Mouse (Mus musculus) forelimb bud, embryonic 11.5 days (tissue): ENCODE measurements around the gene Ugt1a5.
"Not testable (repeated sequence)": the region's sequence is repeated elsewhere in the genome, so short reads cannot be mapped to it uniquely, and the experiment has no call there.

Source experiments
- DNase-seq: peaks from one replicate; pipeline ENCODE4 v3.0.0-alpha.2; 2012; ENCODE audit warnings: low read depth, low spot score

Ugt1a5 gene

DNA sequence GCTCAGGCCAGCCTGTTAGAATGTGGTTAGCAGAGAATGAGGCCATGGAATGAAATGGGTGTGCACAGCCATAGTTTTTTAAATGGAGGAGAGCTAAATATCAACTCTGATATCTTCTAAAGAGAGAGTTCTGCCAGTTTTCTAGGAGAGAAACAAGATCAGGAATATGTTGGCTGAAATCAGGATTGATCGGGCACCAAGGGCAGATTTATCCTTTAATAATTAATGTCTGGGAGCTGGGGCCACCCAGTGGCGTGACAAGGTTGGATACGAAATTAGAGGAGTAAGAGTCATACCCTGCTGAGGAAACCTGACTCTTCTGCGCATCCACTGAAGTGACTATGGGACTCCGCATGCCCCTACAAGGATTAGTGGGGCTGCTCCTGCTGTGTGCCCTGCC, at the start of gene Ugt1a5:
TSS of gene Ugt1a5 (plus strand) at position 302 of the 400 bp plus-strand sequence.
- DNase-seq: no peak

DNA sequence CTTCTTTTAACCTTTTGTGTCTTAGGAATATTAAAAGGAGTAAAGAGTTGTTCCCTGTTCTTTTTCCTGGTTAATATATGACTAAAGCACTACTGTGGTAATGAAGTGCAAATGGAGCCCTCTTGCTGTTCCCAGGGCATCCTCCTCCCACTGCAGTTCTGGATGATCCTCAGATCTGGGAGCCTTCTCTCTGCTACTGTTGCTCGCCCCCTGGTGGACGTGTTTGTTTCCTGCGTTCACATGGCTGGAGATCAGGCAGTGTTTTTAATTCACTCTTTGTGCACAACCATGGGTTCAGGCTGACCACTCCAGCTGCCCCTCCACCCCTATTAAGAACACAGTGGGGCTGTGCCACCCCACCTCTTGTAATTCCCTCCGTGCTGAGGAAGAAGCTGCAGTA, 45.3 kb upstream of the Ugt1a5 start:
- DNase-seq: not testable (repeated sequence)

- not testable (repeated sequence) for DNase-seq
Measured at GRCm38 (mm10) chr1:88121521-88121920, 44.3 kb upstream of the Ugt1a5 start.

DNA sequence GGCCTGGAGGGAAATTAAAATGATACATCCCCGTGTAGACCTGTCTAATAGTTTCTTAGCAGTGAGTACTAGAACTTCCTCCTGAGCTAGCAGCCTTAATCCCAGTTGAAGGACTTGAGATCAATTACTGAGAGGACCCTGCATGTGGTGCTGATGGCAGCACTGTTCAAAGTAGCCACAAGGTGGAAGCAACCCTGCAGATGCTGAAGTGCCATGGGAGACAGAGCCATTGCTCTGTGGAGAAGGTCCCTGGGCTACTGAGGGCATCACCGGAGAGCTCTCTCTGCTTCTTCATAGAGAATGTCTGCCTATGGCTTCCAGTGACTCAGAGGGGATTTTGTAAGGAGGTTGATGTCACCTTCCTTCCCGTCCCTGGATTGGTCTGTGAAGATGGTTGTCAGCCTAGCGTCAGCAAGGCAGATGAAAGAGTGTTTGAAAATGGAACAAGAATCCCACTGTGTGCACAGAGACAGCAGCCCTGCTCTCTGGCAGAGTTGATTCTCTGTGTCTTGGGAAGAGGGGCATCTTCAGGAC, 39.9 kb upstream of the Ugt1a5 start:
- DNase-seq: not testable (repeated sequence)

DNA sequence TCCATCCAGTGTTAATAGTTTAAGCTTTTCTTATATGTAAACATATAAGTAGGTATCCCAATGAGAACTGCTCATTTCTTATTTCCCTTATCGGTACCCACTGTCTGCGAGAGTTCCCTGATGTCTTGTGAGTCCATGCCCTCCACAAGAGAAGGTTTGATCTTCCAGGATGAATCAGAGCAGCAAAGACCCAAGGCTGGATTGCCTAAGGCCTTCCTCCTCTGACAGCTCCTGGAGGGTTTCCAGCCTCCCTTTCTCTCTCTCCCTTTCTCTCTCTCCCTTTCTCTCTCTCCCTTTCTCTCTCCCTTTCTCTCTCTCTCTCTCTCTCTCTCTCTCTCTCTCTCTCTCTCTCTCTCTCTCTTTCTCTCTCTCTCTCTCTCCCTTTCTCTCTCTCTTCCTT, 36.7 kb upstream of the Ugt1a5 start:
- not testable (repeated sequence) for DNase-seq

DNA sequence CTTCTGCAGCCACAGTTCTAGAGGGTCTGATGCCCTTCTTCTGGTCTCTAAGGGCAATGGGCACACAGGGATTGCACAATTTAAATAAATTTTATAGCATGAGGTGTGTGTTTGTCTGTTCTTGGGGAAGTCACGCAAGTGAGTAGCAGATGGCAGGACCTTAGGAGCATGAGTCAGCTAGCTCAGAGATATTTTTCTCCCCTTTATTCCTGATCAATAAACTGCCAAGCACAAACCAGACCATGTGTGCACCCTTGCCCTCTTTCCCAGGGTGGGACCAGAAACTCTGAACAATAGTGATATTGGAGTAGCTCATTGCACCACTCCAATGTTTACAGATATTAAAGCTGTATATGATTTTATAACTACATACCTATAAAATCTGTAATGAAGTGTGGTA, 35.6 kb upstream of the Ugt1a5 start:
- DNase-seq: not testable (repeated sequence)

DNA sequence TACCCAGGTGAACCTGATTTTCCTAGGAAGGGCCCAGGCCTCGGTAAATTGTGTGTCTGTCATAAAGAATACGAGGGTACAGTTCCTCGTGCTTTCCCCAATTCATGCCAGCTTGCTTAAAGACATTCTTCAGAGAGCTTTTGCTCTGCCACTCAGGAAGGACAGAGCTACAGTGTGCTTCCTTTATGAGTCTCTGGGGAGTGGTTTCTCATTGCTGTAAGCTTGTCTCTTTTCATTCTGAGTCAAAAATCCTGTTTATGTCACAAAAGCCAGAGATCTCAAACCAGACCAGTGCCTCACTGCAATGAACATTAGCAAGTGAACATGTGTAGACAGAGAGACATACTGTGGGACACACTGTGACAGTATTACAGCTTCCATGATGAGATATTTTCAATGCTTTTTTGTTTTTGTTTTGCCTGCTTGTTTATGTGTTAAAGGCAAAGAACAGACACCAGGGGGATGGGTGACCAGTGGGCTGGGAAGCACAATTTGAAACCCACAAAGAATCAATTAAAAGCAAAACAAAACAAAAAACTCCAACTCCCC, 31.8 kb upstream of the Ugt1a5 start:
- DNase-seq: no peak

GRCm38 (mm10) chr1:88134457-88135011, 31.3 kb upstream of the Ugt1a5 start, which contains the start of gene Ugt1a6a:
Gene Ugt1a6a, plus strand, starts transcription at chr1:88134809.
- not testable (repeated sequence) for DNase-seq

GRCm38 (mm10) chr1:88135229-88135904, 30.4 kb upstream of the Ugt1a5 start:
- DNase-seq: not testable (repeated sequence)

DNA sequence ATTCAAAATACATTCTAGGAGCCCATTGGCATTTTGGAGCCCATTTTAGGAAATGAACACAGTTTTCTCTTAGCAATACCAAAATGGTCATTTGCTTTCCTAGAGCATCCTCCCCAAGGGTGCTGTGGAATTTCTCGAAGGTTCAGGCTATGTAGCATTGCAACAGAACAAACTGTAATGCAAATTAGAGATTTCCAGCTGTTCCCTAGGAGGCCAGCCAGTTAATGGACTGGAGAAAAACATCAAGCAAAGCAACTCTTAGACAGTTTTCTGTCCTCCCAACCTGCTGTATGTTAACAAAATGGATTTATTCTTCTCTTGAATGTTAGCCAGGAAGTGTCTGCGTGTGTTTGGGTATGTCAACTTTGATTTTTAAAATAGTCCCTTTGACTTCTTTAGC, 29.2 kb upstream of the Ugt1a5 start:
- no peak for DNase-seq

DNA sequence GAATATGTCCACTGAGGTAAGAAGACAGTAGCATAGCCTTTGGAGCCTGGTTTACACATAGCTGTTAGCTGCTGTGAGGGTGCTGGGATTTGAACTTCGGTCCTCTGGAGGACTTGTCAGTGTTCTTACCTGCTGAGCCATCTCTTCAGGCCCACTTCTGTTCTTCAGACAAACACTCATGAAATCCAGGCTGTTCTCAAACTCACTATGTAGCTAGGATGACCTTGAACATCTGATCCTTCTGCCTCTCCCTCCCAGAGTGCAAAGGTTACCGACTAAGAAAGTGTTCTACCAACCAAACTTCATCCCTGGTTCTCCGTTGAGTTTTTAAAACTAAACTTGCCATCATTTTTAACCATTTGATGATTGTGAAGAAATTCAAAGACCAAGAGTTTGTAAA, 28.5 kb upstream of the Ugt1a5 start:
- no peak for DNase-seq

DNA sequence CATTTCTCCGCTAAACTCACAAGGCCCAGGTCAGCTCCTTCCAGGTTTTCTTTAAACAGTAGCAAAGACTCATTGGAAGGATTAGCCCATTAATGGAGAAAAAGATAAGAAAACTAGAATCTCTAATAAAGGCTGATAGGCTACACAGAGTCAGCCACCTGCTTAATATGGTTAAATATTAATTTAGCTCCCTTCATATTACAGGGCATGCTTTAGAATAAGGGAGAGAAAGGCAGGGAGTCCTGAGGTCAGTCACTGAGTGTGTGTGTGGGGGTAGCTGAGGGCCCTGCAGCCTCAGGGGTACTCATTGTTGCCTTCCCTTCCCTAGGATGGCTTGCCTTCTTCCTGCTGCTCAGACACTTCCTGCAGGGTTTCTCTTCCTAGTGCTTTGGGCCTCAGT, 27.7 kb upstream of the Ugt1a5 start:
- no peak for DNase-seq

GRCm38 (mm10) chr1:88140492-88140891, 25.3 kb upstream of the Ugt1a5 start:
- not testable (repeated sequence) for DNase-seq

DNA sequence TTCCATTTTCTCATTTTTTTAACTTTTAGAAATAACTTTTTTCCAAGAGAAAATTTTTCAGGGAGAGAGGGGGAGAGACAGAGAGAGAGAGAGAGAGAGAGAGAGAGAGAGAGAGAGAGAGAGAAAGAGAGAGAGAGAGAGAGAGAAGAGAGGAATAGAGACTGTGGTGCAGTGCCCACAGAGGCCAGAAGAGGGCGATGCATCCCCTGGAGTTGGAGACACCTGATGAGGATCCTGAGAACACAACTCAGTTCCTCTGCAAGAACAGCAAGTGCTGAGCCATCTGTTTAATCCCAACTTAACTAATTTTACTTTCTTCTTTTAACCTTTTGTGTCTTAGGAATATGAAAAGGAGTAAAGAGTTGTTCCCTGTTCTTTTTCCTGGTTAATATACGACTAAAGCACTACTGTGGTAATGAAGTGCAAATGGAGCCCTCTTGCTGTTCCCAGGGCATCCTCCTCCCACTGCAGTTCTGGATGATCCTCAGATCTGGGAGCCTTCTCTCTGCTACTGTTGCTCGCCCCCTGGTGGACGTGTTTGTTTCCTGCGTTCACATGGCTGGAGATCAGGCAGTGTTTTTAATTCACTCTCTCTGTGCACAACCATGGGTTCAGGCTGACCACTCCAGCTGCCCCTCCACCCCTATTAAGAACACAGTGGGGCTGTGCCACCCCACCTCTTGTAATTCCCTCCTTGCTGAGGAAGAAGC, 21.7 kb upstream of the Ugt1a5 start:
- DNase-seq: not testable (repeated sequence)

DNA sequence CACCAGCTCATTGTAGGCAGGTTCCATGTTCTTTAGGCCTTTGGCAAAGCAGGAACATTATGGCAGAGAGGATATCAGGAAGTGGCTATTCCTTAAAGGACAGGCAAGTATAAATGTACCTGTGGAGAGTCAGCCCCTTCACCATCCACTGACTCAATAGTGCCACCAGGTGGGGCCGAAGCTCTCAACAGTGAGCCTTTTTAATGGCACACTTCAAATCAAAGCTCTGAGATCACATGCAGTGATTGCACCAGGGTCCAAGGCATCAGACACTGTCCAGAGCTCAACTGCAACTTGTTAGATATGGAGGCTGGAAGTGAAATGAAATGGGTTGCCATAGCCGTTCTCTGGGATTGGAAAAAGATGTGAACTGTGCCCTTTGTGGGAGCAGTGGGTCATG, 20.5 kb upstream of the Ugt1a5 start:
- DNase-seq: peak; percentile 23

DNA sequence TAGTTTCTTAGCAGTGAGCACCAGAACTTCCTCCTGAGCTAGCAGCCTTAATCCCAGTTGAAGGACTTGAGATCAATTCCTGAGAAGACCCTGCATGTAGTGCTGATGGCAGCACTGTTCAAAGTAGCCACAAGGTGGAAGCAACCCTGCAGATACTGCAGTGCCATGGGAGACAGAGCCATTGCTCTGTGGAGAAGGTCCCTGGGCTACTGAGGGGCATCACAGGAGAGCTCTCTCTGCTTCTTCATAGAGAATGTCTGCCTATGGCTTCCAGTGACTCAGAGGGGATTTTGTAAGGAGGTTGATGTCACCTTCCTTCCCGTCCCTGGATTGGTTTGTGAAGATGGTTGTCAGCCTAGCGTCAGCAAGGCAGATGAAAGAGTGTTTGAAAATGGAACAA, 15.7 kb upstream of the Ugt1a5 start:
- DNase-seq: not testable (repeated sequence)

DNA sequence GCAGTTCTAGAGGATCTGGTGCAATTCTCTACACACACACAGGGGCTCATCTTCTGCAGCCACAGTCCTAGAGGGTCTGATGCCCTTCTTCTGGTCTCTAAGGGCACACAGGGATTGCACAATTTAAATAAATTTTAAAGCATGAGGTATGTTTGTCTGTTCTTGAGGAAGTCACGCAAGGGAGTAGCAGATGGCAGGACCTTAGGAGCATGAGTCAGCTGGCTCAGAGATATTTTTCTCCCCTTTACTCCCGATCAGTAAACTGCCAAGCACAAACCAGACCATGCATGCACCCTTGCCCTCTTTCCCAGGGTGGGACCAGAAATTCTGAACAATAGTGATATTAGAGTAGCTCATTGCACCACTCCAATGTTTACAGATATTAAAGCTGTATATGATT, 7.4 kb upstream of the Ugt1a5 start:
- DNase-seq: no peak

DNA sequence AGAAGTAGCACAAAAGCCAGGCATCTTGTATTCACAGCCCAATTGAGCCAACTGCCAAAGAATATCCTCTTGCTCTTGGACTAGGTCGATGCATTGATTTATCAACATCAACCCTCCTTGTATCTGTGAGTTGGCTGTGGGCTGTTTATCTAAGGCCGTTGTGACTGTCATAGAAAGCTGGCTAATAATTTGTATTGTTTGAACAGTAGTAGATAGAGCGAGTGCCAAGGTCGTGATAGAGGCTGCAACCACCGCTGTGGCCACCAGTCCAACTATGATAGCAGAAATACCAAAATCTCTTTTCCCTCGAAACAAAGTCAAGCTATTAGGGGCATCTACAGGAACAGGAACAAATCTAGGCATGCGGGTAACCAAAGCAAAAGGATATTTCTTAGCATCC, 6.4 kb downstream of the Ugt1a5 start:
- not testable (repeated sequence) for DNase-seq

DNA sequence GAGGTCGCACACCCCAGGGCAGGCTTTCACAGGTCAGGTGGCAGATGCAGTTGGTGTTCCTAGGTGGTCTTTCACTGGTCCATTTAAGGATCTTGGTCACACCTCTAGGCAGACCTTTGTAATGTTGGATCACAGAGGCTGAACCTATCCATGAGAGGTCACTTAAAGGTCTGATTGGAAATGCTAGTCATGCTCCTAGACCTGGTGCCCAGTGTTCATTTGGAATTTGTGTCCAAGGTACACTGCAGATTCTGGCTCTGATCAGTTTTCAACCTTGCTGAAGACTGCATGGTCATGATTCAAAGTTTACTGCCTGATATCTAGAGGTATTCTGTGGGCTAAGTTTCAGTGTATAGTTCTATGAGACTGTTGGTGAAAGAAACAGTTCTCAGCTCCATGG, 13.8 kb downstream of the Ugt1a5 start:
- no peak for DNase-seq

- DNase-seq: no peak
Measured at GRCm38 (mm10) chr1:88186325-88186935, 20.6 kb downstream of the Ugt1a5 start.

GRCm38 (mm10) chr1:88192136-88192535, 26.3 kb downstream of the Ugt1a5 start:
- DNase-seq: no peak

DNA sequence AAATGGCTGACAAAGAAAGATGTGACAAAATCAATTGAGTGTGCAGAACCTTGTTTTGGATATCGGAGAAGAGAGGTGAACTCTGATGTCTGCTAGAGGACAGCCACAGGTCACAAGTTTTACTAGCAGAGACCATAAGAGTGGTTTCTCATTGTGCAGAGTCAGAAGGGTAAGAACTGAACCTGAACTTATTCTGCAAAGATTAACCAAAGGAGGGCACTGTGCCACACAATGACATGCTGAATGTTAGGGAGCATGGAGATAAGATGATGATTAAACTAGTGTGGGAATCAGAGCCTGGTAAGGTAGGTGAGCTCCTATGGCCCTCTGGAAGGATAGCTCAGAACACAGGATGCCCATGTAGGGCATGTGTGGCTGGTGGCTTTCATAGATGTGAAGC, 29.9 kb downstream of the Ugt1a5 start:
- no peak for DNase-seq
